Mouse (Mus musculus) liver, embryonic 15.5 days (tissue): ENCODE results near the gene Ndc80. TPM values are rescaled to one million over a fixed set of nuclear protein-coding genes. Genes with fewer than 3 reads are reported as not detected.
"Not testable (repeated sequence)": the region's sequence is repeated elsewhere in the genome, so short reads cannot be mapped to it uniquely, and the experiment has no call there.

Source experiments
- ATAC-seq: fragments of 200-750 bp; cut with Nextera tagmentation; 2 replicates; pipeline ENCODE4 v1.8.0; 2017; ENCODE audit warnings: moderate number of reproducible peaks, mild to moderate bottlenecking, moderate library complexity; ENCODE audit not compliant: insufficient read depth
- H3K27ac ChIP-seq: fragments of 300-500 bp; sonication (generic); replicated peaks from 2 replicates; pipeline ENCODE4 v1.5.1; 2015; ENCODE audit warnings: mild to moderate bottlenecking, inconsistent platforms
- H3K27me3 ChIP-seq: fragments of 300-500 bp; sonication (generic); 2 replicates; pipeline ENCODE4 v1.6.1; 2015; ENCODE audit warnings: mild to moderate bottlenecking, inconsistent platforms
- H3K36me3 ChIP-seq: fragments of 300-500 bp; sonication (generic); replicated peaks from 2 replicates; pipeline ENCODE4 v1.6.1; 2015; ENCODE audit warnings: moderate library complexity, mild to moderate bottlenecking, inconsistent platforms
- H3K4me1 ChIP-seq: fragments of 300-500 bp; sonication (generic); replicated peaks from 2 replicates; pipeline ENCODE4 v1.6.1; 2015; ENCODE audit warnings: inconsistent platforms
- H3K4me2 ChIP-seq: fragments of 300-500 bp; sonication (generic); 2 replicates; pipeline ENCODE4 v1.6.1; 2015; ENCODE audit warnings: moderate library complexity, mild to moderate bottlenecking, inconsistent platforms
- H3K4me3 ChIP-seq: fragments of 300-500 bp; sonication (generic); replicated peaks from 2 replicates; pipeline ENCODE4 v1.5.1; 2015; ENCODE audit warnings: mild to moderate bottlenecking, inconsistent platforms
- H3K9ac ChIP-seq: fragments of 300-500 bp; sonication (generic); 2 replicates; pipeline ENCODE4 v1.6.1; 2015; ENCODE audit warnings: moderate library complexity, mild to moderate bottlenecking, inconsistent platforms
- H3K9me3 ChIP-seq: fragments of 300-500 bp; sonication (generic); replicated peaks from 2 replicates; pipeline ENCODE4 v1.6.1; 2016; ENCODE audit warnings: inconsistent platforms
- WGBS: fragments of 180-500 bp; shearing (Covaris S2); methylation state at CpG from one replicate; pipeline ENCODE4 v1.1.7; 2015; ENCODE audit warnings: mixed read lengths; ENCODE audit not compliant: insufficient replicate concordance; 5-methylcytosine and 5-hydroxymethylcytosine counted together
- polyA plus RNA-seq: library from polyadenylated mRNA; unstranded; fragments of >200 nt; fragmentation: Nextera tagmentation; extraction: Ambion mirVana; gene quantifications from 2 replicates; pipeline ENCODE4 v1.2.1, GENCODE M21; 2015

Ndc80 gene
- polyA plus RNA-seq = 31.5 and 32.2 TPM in 2 replicates

- Histone ChIP-seq H3K9me3 (no peaks in the 10 kb centered on the region), H3K27me3 (no peaks in the 10 kb centered on the region), H3K4me3 (peak within 1 kb of the TSS; percentile 84), H3K9ac (peak within 1 kb of the TSS; percentile 77), H3K4me2 (peak within 1 kb of the TSS; percentile 82), H3K36me3 (peaks cover 27% of the 10 kb centered on the region), H3K4me1 (peaks cover 26% of the 10 kb centered on the region), H3K27ac (peak within 1 kb of the TSS; percentile 96)
- under 1% methylated on average over 66 of the region's 66 CpGs for WGBS
- peak; percentile 90 for ATAC-seq
These were observed at the start of gene Ndc80 for GRCm38 (mm10) chr17:71526711-71527564. Ndc80 (minus strand) TSS chr17:71526857.

- H3K4me1 ChIP-seq = no peaks in the 10 kb centered on the region
These were observed 35.0 kb upstream of the Ndc80 start for GRCm38 (mm10) chr17:71561631-71562030.

GRCm38 (mm10) chr17:71552901-71553300 lies 26.2 kb upstream of the Ndc80 start:
- peaks cover 20% of the 10 kb centered on the region for H3K4me1 ChIP-seq
- ATAC-seq = no peak
- peaks cover 69% of the 10 kb centered on the region for H3K27me3 ChIP-seq
- peak overlapping the region; percentile 71 for H3K4me3 ChIP-seq
- no peaks in the 10 kb centered on the region for H3K36me3 ChIP-seq
- no peaks in the 10 kb centered on the region for H3K9me3 ChIP-seq
- 8% methylated on average over 11 of the region's 11 CpGs for WGBS
- no peak overlapping the region for H3K9ac ChIP-seq
- H3K4me2 ChIP-seq = peak overlapping the region; percentile 100
- no peak overlapping the region for H3K27ac ChIP-seq

More at GRCm38 (mm10) chr17:71561631-71562030, 35.0 kb upstream of the Ndc80 start:
- H3K9ac ChIP-seq = no peak overlapping the region
- no peak for ATAC-seq
- no peaks in the 10 kb centered on the region; the same call in 1 of the 2 replicates for H3K27me3 ChIP-seq
- no peaks in the 10 kb centered on the region for H3K9me3 ChIP-seq
- H3K36me3 ChIP-seq = no peaks in the 10 kb centered on the region
- no peak overlapping the region for H3K27ac ChIP-seq
- no peak overlapping the region for H3K4me2 ChIP-seq
- no peak overlapping the region for H3K4me3 ChIP-seq

GRCm38 (mm10) chr17:71551757-71552451 lies 25.2 kb upstream of the Ndc80 start, which contains the start of gene Spdya:
Spdya (plus strand) TSS chr17:71552061.
- peak within 1 kb of the TSS; percentile 71 for H3K4me3 ChIP-seq
- no peaks in the 10 kb centered on the region for H3K9me3 ChIP-seq
- peak within 1 kb of the TSS; percentile 100 for H3K4me2 ChIP-seq
- under 1% methylated on average over 71 of the region's 78 CpGs for WGBS
- H3K36me3 ChIP-seq = no peaks in the 10 kb centered on the region
- peak within 1 kb of the TSS; percentile 76 for H3K9ac ChIP-seq
- ATAC-seq = peak; percentile 94
- H3K27ac ChIP-seq = peak within 1 kb of the TSS; percentile 54; the same call in 1 of the 2 replicates
- peaks cover 69% of the 10 kb centered on the region for H3K27me3 ChIP-seq
- H3K4me1 ChIP-seq = peaks cover 20% of the 10 kb centered on the region

GRCm38 (mm10) chr17:71551350-71551749 lies 24.7 kb upstream of the Ndc80 start:
- Histone ChIP-seq H3K27me3 (peaks cover 66% of the 10 kb centered on the region), H3K9ac (peak overlapping the region; percentile 53), H3K4me3 (peak overlapping the region; percentile 71), H3K36me3 (no peaks in the 10 kb centered on the region), H3K4me2 (peak overlapping the region; percentile 100), H3K9me3 (no peaks in the 10 kb centered on the region), H3K27ac (no peak overlapping the region), H3K4me1 (peaks cover 20% of the 10 kb centered on the region)
- no peak for ATAC-seq
- WGBS = 10% methylated on average over 6 of the region's 6 CpGs

- Histone ChIP-seq H3K36me3 (no peaks in the 10 kb centered on the region), H3K9ac (no peak overlapping the region), H3K4me3 (no peak overlapping the region), H3K27me3 (peaks cover 42% of the 10 kb centered on the region), H3K4me1 (peaks cover 20% of the 10 kb centered on the region), H3K4me2 (no peak overlapping the region), H3K27ac (no peak overlapping the region), H3K9me3 (no peaks in the 10 kb centered on the region)
- 0% methylated on average over 1 of the region's 1 CpGs for WGBS
- no peak for ATAC-seq
These were observed 21.9 kb upstream of the Ndc80 start for GRCm38 (mm10) chr17:71548586-71548985.

- no peak overlapping the region for H3K4me2 ChIP-seq
- no peak overlapping the region for H3K27ac ChIP-seq
- H3K9ac ChIP-seq = no peak overlapping the region
- no peaks in the 10 kb centered on the region for H3K4me1 ChIP-seq
- ATAC-seq = no peak
- no peaks in the 10 kb centered on the region for H3K9me3 ChIP-seq
- H3K36me3 ChIP-seq = no peaks in the 10 kb centered on the region
- 45% methylated on average over 3 of the region's 3 CpGs for WGBS
- peaks cover 3% of the 10 kb centered on the region for H3K27me3 ChIP-seq
- no peak overlapping the region for H3K4me3 ChIP-seq
These were observed 10.5 kb upstream of the Ndc80 start for GRCm38 (mm10) chr17:71537164-71537563.

GRCm38 (mm10) chr17:71535595-71535994 lies 8.9 kb upstream of the Ndc80 start:
- H3K27ac ChIP-seq, H3K36me3 ChIP-seq, H3K9me3 ChIP-seq, H3K4me3 ChIP-seq, ATAC-seq, H3K4me1 ChIP-seq, H3K4me2 ChIP-seq, H3K9ac ChIP-seq, H3K27me3 ChIP-seq: not testable (repeated sequence)
- WGBS = 59% methylated on average over 1 of the region's 1 CpGs

GRCm38 (mm10) chr17:71528042-71528441 lies 1.4 kb upstream of the Ndc80 start:
- Histone ChIP-seq H3K9me3 (no peaks in the 10 kb centered on the region), H3K27me3 (no peaks in the 10 kb centered on the region), H3K36me3 (peaks cover 17% of the 10 kb centered on the region), H3K27ac (no peak overlapping the region), H3K4me3 (no peak overlapping the region), H3K4me2 (peak overlapping the region; percentile 82; the same call in 1 of the 2 replicates), H3K4me1 (peaks cover 26% of the 10 kb centered on the region), H3K9ac (no peak overlapping the region)
- ATAC-seq = no peak

GRCm38 (mm10) chr17:71526302-71526708 lies 352 bp downstream of the Ndc80 start:
- peaks cover 26% of the 10 kb centered on the region for H3K4me1 ChIP-seq
- H3K4me2 ChIP-seq = peak overlapping the region; percentile 82
- peak overlapping the region; percentile 96 for H3K27ac ChIP-seq
- H3K27me3 ChIP-seq = no peaks in the 10 kb centered on the region
- H3K36me3 ChIP-seq = peaks cover 32% of the 10 kb centered on the region
- ATAC-seq = peak; percentile 68
- no peaks in the 10 kb centered on the region for H3K9me3 ChIP-seq
- H3K9ac ChIP-seq = peak overlapping the region; percentile 77
- H3K4me3 ChIP-seq = peak overlapping the region; percentile 84
- WGBS = under 1% methylated on average over 13 of the region's 13 CpGs

- H3K36me3 ChIP-seq = peaks cover 94% of the 10 kb centered on the region
- peaks cover 12% of the 10 kb centered on the region for H3K4me1 ChIP-seq
- peak; percentile 87 for ATAC-seq
- peak overlapping the region; percentile 68 for H3K27ac ChIP-seq
- H3K27me3 ChIP-seq = no peaks in the 10 kb centered on the region
- 56% methylated on average over 11 of the region's 11 CpGs for WGBS
- peak overlapping the region; percentile 16; the same call in 1 of the 2 replicates for H3K4me2 ChIP-seq
- no peak overlapping the region for H3K4me3 ChIP-seq
- no peak overlapping the region for H3K9ac ChIP-seq
- H3K9me3 ChIP-seq = no peaks in the 10 kb centered on the region
These were observed 16.4 kb downstream of the Ndc80 start for GRCm38 (mm10) chr17:71510297-71510696.
